Mouse (Mus musculus) forebrain, embryonic 12.5 days (tissue): ENCODE results near the gene Shisa9. TPM values are rescaled to one million over a fixed set of nuclear protein-coding genes. Genes with fewer than 3 reads are reported as not detected.
A peak's percentile ranks its signal among the peaks of the same experiment; 100 is the strongest.

Experiments used
- ATAC-seq: fragments of 200-750 bp; cut with Nextera tagmentation; 2 replicates; pipeline ENCODE4 v1.8.0; 2017; ENCODE audit warnings: moderate TSS enrichment; ENCODE audit not compliant: low FRiP score
- H3K27ac ChIP-seq: fragments of 300-500 bp; sonication (generic); 2 replicates; pipeline ENCODE4 v1.5.1; 2016; ENCODE audit warnings: mild to moderate bottlenecking
- H3K27me3 ChIP-seq: fragments of 300-500 bp; sonication (generic); 2 replicates; pipeline ENCODE4 v1.6.1; 2016; ENCODE audit warnings: mild to moderate bottlenecking
- H3K36me3 ChIP-seq: fragments of 300-500 bp; sonication (generic); replicated peaks from 2 replicates; pipeline ENCODE4 v1.6.1; 2016; ENCODE audit warnings: mild to moderate bottlenecking
- H3K4me1 ChIP-seq: fragments of 300-500 bp; sonication (generic); 2 replicates; pipeline ENCODE4 v1.6.1; 2016
- H3K4me2 ChIP-seq: fragments of 300-500 bp; sonication (generic); 2 replicates; pipeline ENCODE4 v1.6.1; 2016; ENCODE audit warnings: mild to moderate bottlenecking, moderate library complexity
- H3K4me3 ChIP-seq: fragments of 300-500 bp; sonication (generic); replicated peaks from 2 replicates; pipeline ENCODE4 v1.5.1; 2016; ENCODE audit warnings: mild to moderate bottlenecking
- H3K9ac ChIP-seq: fragments of 300-500 bp; sonication (generic); 2 replicates; pipeline ENCODE4 v1.6.1; 2016; ENCODE audit warnings: mild to moderate bottlenecking
- H3K9me3 ChIP-seq: fragments of 300-500 bp; sonication (generic); 2 replicates; pipeline ENCODE4 v1.6.1; 2016
- WGBS: fragments of 180-500 bp; shearing (Covaris S2); methylation state at CpG from one replicate; pipeline ENCODE4 v1.1.7; 2016; 5-methylcytosine and 5-hydroxymethylcytosine counted together
- polyA plus RNA-seq: library from polyadenylated mRNA; unstranded; fragments of >200 nt; fragmentation: Nextera tagmentation; extraction: Ambion mirVana; gene quantifications from 2 replicates; pipeline ENCODE4 v1.2.1, GENCODE M21; 2016

Gene Shisa9
- polyA plus RNA-seq, 1 experiment from 2014 or later = 0.82 TPM

DNA sequence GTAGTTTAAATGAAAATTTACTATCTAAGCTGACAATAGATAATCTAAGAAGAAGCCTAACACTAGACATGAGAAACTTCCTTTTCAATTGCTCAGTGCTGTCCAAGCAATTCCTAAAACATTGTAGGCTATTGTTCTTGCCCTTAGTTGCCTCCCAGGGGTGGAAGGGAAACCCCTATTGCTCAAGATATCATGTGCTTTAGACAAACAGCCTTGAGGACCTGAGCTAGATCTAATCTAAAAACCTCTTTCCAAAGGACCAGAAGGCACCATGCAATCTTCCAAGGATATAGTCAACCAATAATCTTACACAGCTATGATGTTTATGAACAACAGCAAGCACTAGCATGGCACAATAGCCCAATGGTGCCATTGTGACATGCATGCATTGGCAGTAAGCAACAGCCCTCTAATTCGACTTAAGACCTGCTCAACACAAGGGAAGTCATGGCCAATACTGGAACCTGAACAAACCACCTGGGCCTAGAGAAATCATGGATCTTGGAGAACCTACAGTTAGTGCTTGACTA lies 222.6 kb downstream of the Shisa9 start:
- Histone ChIP-seq H3K27ac (no peak overlapping the region), H3K27me3 (no peaks in the 10 kb centered on the region), H3K4me1 (no peaks in the 10 kb centered on the region), H3K4me3 (no peak overlapping the region), H3K9ac (no peak overlapping the region), H3K9me3 (no peaks in the 10 kb centered on the region), H3K4me2 (no peak overlapping the region), H3K36me3 (no peaks in the 10 kb centered on the region)
- 73% methylated on average over 1 of the region's 1 CpGs for WGBS
- no peak for ATAC-seq

DNA sequence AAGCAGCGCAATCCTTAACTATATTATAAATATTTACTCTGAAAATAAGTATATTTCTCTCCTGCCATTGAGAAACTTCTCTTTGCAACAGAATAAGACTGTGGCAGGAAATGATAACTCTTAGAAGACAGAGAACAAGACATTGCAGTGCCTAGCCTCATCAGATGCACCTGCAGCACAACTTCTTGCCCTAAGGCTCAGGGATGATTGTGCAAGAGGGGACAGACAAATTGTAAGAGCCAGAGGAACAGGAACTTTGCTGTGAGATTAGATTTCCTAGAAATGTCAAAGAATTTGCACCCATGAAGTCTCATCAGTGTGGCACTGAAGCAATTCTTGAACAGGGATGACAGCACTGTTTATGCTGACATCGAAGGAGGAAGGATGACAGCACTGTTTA lies 223.0 kb downstream of the Shisa9 start:
- Histone ChIP-seq H3K27ac (no peak overlapping the region), H3K9me3 (no peaks in the 10 kb centered on the region), H3K36me3 (no peaks in the 10 kb centered on the region), H3K4me3 (no peak overlapping the region), H3K4me2 (no peak overlapping the region), H3K27me3 (no peaks in the 10 kb centered on the region), H3K9ac (no peak overlapping the region), H3K4me1 (no peaks in the 10 kb centered on the region)
- 80% methylated on average over 2 of the region's 2 CpGs for WGBS
- no peak for ATAC-seq

DNA sequence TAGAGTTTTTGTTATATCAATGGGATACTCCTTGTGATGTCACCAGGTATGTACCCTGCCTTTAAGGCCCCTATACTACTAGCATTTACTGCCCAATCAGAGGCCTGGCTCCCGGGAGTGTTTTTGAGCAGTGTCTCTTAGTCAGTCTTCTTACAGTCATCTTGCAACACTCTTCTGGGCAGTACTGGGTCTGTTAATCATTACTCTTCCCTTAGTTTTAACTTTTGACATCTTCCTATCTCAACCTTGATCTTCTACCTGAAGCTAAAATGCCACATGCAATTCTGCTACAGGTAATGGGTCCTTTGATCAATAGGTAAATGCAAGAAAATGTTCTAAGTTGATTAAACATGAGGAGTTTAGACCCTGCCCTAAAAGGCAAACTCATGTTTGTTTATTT lies 225.4 kb downstream of the Shisa9 start:
- H3K9ac ChIP-seq = no peak overlapping the region
- no peaks in the 10 kb centered on the region for H3K27me3 ChIP-seq
- H3K9me3 ChIP-seq = no peaks in the 10 kb centered on the region
- WGBS = 95% methylated on average over 1 of the region's 1 CpGs
- no peak overlapping the region for H3K4me3 ChIP-seq
- H3K4me2 ChIP-seq = no peak overlapping the region
- no peak for ATAC-seq
- H3K36me3 ChIP-seq = no peaks in the 10 kb centered on the region
- H3K27ac ChIP-seq = no peak overlapping the region
- H3K4me1 ChIP-seq = no peaks in the 10 kb centered on the region

DNA sequence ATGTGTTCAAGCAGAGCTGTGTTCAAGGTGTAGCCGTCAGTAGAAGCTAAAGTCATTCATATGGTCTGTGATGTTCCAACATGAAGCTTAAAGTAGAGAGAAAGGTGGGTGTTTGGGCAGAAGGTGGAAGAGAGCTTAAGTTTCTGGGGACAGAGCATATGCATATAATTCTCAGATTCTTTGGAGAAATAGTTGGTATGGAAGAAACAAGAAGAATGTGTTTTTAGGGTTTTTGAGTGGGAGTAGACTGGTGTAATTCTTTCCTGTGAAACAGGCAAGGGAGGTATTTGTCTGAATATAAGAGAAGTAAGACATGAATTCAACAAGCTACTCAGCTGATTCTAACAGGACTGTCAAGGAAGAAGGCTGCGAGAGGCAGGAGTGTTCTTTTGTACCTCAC lies 225.9 kb downstream of the Shisa9 start:
- no peak overlapping the region for H3K4me2 ChIP-seq
- H3K27me3 ChIP-seq = no peaks in the 10 kb centered on the region
- no peaks in the 10 kb centered on the region for H3K9me3 ChIP-seq
- no peak overlapping the region for H3K9ac ChIP-seq
- no peak for ATAC-seq
- H3K36me3 ChIP-seq = no peaks in the 10 kb centered on the region
- WGBS = 85% methylated on average over 2 of the region's 2 CpGs
- H3K4me3 ChIP-seq = no peak overlapping the region
- no peak overlapping the region for H3K27ac ChIP-seq
- H3K4me1 ChIP-seq = no peaks in the 10 kb centered on the region

DNA sequence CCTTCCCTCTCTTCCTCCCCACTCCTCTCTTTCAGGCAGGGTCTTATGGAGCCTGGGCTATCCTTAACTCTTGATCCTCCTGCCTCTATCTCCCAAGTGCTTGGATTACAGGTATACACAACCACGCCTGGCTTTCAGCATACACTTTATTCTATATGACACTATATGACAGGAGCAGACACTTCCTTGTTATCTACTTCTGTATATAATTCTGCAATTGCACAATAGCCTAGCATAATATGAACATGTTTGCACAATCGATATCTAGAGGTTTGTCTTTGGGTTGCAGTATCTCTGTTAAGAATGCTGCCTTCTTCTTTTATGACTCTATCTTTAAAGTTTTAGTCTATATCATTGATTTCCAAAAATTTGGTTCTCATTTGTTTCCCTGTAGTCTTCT lies 230.1 kb downstream of the Shisa9 start:
- no peak overlapping the region for H3K4me3 ChIP-seq
- peaks cover 11% of the 10 kb centered on the region; the same call in 1 of the 2 replicates for H3K4me1 ChIP-seq
- H3K9ac ChIP-seq = no peak overlapping the region
- 92% methylated on average over 2 of the region's 2 CpGs for WGBS
- no peaks in the 10 kb centered on the region for H3K36me3 ChIP-seq
- no peaks in the 10 kb centered on the region for H3K27me3 ChIP-seq
- H3K27ac ChIP-seq = no peak overlapping the region
- H3K9me3 ChIP-seq = no peaks in the 10 kb centered on the region
- no peak overlapping the region for H3K4me2 ChIP-seq
- ATAC-seq = no peak

DNA sequence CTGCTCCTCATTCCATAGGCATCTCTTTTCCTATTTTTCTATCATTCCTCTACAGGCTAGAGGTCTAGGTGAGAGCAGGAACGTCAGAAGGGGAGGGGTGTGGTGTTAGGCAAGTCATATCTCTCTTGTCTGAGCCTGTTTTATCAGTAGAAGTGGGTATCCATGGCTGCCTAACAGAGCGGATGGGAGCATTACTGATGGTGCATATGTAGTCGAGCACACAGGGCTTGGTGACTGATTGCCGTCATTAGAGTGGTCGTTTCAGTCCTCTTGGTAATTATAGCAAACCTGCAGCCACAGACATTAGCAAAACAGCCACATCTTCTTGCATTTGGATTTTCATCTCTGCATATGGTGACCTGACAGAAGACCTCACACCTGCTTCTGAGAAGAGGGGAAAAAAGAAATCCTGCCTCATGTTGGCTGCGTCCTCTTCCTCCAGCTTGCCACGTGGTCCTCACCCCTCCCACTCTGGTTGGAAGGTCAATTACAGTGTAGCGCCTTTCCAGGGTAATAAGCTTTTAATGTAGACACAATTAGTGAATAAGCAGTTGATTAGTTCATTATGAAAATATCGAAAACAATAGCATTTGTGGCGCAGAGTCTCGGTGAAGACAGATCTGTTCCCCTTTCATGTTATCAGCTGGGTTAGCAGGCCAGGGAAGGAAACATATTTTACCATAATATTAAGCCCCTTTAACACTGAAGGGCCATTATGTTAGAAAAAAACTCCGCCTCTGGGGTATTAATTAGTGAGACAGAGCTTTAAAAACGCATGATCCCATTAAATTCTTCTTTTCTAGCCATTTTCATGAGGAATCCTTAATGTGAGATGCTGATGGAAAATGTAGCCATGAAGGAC lies 233.6 kb downstream of the Shisa9 start:
- 55% methylated on average over 13 of the region's 13 CpGs for WGBS
- no peak overlapping the region for H3K4me3 ChIP-seq
- H3K36me3 ChIP-seq = no peaks in the 10 kb centered on the region
- no peaks in the 10 kb centered on the region for H3K27me3 ChIP-seq
- H3K4me1 ChIP-seq = peaks cover 11% of the 10 kb centered on the region; the same call in 1 of the 2 replicates
- 0 out of 2 replicates have a peak overlapping the region, but pooled peaks have one; percentile 11 for H3K27ac ChIP-seq
- no peak overlapping the region for H3K9ac ChIP-seq
- ATAC-seq = peak; percentile 64; the same call in 1 of the 2 replicates
- no peak overlapping the region; the same call in 1 of the 2 replicates for H3K4me2 ChIP-seq
- H3K9me3 ChIP-seq = no peaks in the 10 kb centered on the region

DNA sequence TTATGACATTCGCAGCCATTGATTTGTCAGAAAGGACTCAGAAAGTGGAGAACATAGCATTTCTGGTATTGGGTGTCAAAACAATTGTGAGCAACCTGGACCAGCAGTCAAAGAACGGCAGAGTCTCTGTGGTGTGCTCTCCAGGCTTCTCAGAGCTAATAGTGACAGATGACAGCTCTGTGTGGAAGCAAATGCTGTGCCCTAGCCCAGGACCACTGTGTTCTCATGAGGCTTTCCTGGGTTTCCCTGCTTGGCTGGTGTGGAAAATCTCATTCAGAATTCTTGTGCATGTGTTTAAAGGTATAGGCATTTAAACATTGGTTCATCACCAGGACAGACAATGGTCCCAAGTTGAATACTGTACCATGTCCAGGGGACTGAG lies 234.2 kb downstream of the Shisa9 start:
- Histone ChIP-seq H3K9ac (no peak overlapping the region), H3K27ac (0 out of 2 replicates have a peak overlapping the region, but pooled peaks have one; percentile 11), H3K4me2 (no peak overlapping the region), H3K4me1 (peaks cover 11% of the 10 kb centered on the region; the same call in 1 of the 2 replicates), H3K27me3 (no peaks in the 10 kb centered on the region), H3K9me3 (no peaks in the 10 kb centered on the region), H3K36me3 (no peaks in the 10 kb centered on the region), H3K4me3 (no peak overlapping the region)
- no peak for ATAC-seq
- 64% methylated on average over 2 of the region's 2 CpGs for WGBS

DNA sequence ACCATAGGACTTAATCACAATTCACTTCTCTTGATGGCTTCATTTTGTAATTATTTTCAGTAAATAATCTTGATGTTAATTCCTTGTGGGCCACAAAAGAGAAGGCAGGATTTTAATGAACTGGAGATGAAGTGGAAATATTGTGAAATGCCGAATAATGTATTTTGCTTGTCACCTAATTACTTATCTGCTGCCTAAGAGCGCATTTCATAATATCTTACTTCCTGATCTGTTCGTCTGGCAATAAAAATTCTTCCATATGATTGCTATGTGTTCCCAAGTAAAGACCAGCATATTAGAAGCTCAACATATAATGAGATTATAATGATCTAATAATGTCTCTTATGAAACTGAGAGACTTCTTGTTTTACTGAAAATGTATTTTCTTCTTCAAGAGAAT lies 235.9 kb downstream of the Shisa9 start:
- 86% methylated on average over 3 of the region's 3 CpGs for WGBS
- no peak overlapping the region for H3K27ac ChIP-seq
- H3K9me3 ChIP-seq = no peaks in the 10 kb centered on the region
- no peak overlapping the region for H3K4me3 ChIP-seq
- no peaks in the 10 kb centered on the region for H3K36me3 ChIP-seq
- no peaks in the 10 kb centered on the region for H3K27me3 ChIP-seq
- peaks cover 11% of the 10 kb centered on the region; the same call in 1 of the 2 replicates for H3K4me1 ChIP-seq
- no peak for ATAC-seq
- no peak overlapping the region for H3K4me2 ChIP-seq
- no peak overlapping the region for H3K9ac ChIP-seq

DNA sequence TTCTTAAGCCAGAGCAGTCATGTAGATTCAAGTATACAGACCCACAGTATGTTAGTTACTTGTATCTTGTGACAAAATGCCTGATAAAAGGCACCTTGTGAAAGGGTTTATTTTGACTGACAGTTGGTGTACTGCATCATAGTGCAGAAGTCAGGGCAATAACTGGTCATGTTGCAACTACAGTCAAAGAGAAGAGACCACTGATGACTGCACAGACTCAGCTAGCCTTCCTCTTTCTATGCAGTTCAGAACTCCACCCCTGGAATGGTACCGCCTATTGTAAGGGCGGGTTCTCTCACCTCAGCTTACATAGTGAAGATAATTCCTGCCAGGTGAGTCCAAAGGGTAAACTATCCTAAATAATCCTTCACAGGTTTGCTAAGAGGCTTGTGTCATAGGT lies 239.6 kb downstream of the Shisa9 start:
- 93% methylated on average over 2 of the region's 2 CpGs for WGBS
- H3K27ac ChIP-seq = no peak overlapping the region
- H3K36me3 ChIP-seq = no peaks in the 10 kb centered on the region
- no peak for ATAC-seq
- no peak overlapping the region for H3K9ac ChIP-seq
- H3K27me3 ChIP-seq = no peaks in the 10 kb centered on the region
- no peaks in the 10 kb centered on the region for H3K4me1 ChIP-seq
- H3K9me3 ChIP-seq = no peaks in the 10 kb centered on the region
- H3K4me2 ChIP-seq = no peak overlapping the region
- H3K4me3 ChIP-seq = no peak overlapping the region

DNA sequence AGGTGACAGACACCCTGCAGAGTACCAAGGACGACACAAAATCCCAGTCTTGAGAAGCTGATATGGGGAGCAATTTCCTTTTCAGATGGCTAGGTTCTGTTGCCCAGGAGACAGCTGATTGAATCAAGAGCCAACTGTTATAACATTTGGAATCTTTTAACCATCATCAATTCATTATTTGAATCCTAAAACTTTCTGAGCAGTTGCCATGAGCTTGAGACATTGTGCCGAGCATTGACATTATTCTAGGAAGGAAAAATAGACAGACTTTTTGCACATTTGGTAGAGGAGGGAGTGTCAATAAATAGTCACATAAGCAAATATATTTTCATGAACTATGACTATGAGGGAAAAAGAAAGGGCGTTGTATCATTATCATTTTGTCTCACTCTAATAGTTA lies 243.0 kb downstream of the Shisa9 start:
- Histone ChIP-seq H3K9me3 (no peaks in the 10 kb centered on the region), H3K4me1 (no peaks in the 10 kb centered on the region), H3K9ac (no peak overlapping the region), H3K27me3 (no peaks in the 10 kb centered on the region), H3K36me3 (no peaks in the 10 kb centered on the region), H3K4me2 (no peak overlapping the region), H3K4me3 (no peak overlapping the region), H3K27ac (no peak overlapping the region)
- WGBS = 74% methylated on average over 3 of the region's 3 CpGs
- no peak for ATAC-seq

DNA sequence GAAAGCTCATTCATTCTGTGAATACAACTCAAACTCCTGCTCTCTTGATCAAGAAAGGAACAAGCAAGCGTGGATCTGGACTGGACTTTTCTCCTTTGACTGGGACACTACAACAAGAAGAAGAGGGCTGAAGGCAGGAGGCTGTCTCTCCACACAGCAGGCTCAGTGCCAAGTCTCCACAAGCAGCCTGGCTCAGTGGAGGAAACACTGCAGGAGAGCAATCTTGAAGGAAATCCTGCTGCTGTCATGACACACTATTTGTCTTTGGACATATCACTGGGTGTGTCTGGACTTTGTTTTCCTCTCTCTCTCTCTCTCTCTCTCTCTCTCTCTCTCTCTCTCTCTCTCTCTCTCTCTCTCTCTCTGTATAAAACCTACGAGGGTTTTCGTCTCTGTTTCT lies 249.4 kb downstream of the Shisa9 start:
- no peaks in the 10 kb centered on the region for H3K36me3 ChIP-seq
- no peak overlapping the region for H3K9ac ChIP-seq
- H3K4me1 ChIP-seq = no peaks in the 10 kb centered on the region
- no peak overlapping the region for H3K27ac ChIP-seq
- WGBS = 74% methylated on average over 3 of the region's 3 CpGs
- no peak overlapping the region for H3K4me3 ChIP-seq
- no peak for ATAC-seq
- no peak overlapping the region for H3K4me2 ChIP-seq
- no peaks in the 10 kb centered on the region for H3K27me3 ChIP-seq
- H3K9me3 ChIP-seq = no peaks in the 10 kb centered on the region

DNA sequence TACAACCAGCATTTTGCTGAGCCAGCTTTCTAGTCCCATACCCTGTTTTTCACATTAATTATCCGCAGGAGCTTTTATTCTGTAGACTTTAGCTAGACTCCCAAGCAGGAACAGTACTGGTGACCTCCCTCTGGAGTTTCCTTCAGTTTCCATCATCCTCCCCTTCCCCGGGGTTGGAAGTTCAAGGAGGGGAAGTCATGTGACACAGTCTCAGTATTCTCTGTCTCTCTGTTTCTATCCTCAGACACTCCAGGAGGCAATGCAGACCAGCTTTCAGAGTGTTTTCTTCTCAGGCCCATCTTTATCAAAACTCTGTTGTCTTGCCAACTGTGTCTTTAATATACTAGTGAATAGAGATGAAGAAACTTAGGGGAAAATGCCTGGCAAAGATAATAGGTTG lies 250.4 kb downstream of the Shisa9 start:
- no peaks in the 10 kb centered on the region for H3K36me3 ChIP-seq
- H3K9me3 ChIP-seq = no peaks in the 10 kb centered on the region
- no peaks in the 10 kb centered on the region for H3K4me1 ChIP-seq
- H3K4me3 ChIP-seq = no peak overlapping the region
- H3K4me2 ChIP-seq = no peak overlapping the region
- H3K9ac ChIP-seq = no peak overlapping the region
- 68% methylated on average over 2 of the region's 2 CpGs for WGBS
- no peak overlapping the region for H3K27ac ChIP-seq
- no peak for ATAC-seq
- no peaks in the 10 kb centered on the region for H3K27me3 ChIP-seq

DNA sequence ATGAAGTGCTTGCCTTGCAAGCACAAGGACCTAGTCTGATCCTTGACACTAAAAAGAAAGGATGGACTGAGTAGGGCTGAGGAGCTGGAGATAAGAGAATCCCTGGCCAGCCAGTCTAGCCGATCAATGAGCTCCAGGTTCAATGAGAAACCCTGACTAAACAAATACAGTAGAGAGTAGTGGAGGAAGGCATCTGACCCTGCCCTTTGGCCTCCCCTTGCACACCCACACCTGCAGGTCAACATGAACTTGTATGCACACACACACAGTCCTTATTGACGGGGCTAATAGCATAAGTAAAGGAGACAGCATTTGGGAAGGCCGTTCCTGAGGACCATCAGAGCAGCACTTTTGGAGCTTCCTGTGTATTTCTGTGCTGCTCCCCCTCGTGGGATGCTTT lies 254.7 kb downstream of the Shisa9 start:
- ATAC-seq = no peak
- Histone ChIP-seq H3K27me3 (no peaks in the 10 kb centered on the region), H3K36me3 (no peaks in the 10 kb centered on the region), H3K9ac (no peak overlapping the region), H3K27ac (no peak overlapping the region), H3K4me3 (no peak overlapping the region), H3K9me3 (no peaks in the 10 kb centered on the region), H3K4me1 (no peaks in the 10 kb centered on the region), H3K4me2 (no peak overlapping the region)
- 82% methylated on average over 4 of the region's 4 CpGs for whole genome bisulfite sequencing
